Mouse (Mus musculus) liver, embryonic 14.5 days (tissue): Measurements from ENCODE around the gene Btbd10.

ENCODE experiments used
- CTCF ChIP-seq: IDR thresholded peaks from 2 replicates; pipeline ENCODE4 v1.5.1; 2016; ENCODE audit warnings: antibody characterized with exemption, low read depth, control low read depth
- EP300 ChIP-seq: IDR thresholded peaks from 2 replicates; pipeline ENCODE4 v1.6.1; 2016; ENCODE audit warnings: antibody characterized with exemption, low read depth

DNA sequence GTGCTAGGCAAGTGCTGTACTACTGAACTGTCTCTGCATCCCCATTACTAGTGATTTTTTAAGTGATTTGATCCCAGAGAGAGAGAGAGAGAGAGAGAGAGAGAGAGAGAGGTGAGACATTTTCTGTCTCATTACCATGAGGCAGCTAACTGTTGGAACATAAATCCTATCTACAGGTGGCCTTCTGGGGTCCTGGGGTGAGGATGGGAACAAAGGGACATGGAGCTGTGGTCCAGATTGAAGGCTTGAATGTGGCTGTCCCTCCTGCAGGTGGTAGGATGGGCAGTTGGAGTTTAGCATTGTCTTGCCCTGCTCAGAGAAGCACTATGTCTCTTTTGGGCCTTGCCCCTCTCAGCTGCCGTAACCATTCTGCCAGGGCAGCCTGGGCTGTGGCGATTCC lies 98.2 kb downstream of the Btbd10 start:
- no peak for TF ChIP-seq CTCF
- no peak for TF ChIP-seq EP300
